Mouse (Mus musculus): ENCODE measurements around the gene Gm8947.

- TF ChIP-seq CTCF (IDR thresholded peaks at IDR 0.05; ENCODE audit: insufficient read depth, low read depth, low read length) (no peak), POLR2A (IDR thresholded peaks at IDR 0.05; ENCODE audit: insufficient read depth, low read depth, low read length) (no peak)
These were observed 43.4 kb downstream of the Gm8947 start for GRCm38 (mm10) chr1:151235574-151235973.

Measured in olfactory bulb, adult 2 months (tissue).